Mouse (Mus musculus) ES-Bruce4 (cell line): Measurements from ENCODE around the gene Gm36245.

Experiments
- CTCF ChIP-seq: IDR thresholded peaks from one replicate; pipeline ENCODE4 v1.8.1; 2011; ENCODE audit warnings: low read depth, low read length
- POLR2A ChIP-seq: IDR thresholded peaks from one replicate; pipeline ENCODE4 v1.8.1; 2011; ENCODE audit warnings: low read length; ENCODE audit not compliant: insufficient read depth

- no peak for TF ChIP-seq POLR2A
- TF ChIP-seq CTCF, result no peak
Measured at GRCm38 (mm10) chr15:77561792-77562191, 37.3 kb upstream of the Gm36245 start, which contains the start of gene 1700025B11Rik.
